Comparison of ENCODE assay signal across 7 mouse cellular contexts in the genomic region with DNA sequence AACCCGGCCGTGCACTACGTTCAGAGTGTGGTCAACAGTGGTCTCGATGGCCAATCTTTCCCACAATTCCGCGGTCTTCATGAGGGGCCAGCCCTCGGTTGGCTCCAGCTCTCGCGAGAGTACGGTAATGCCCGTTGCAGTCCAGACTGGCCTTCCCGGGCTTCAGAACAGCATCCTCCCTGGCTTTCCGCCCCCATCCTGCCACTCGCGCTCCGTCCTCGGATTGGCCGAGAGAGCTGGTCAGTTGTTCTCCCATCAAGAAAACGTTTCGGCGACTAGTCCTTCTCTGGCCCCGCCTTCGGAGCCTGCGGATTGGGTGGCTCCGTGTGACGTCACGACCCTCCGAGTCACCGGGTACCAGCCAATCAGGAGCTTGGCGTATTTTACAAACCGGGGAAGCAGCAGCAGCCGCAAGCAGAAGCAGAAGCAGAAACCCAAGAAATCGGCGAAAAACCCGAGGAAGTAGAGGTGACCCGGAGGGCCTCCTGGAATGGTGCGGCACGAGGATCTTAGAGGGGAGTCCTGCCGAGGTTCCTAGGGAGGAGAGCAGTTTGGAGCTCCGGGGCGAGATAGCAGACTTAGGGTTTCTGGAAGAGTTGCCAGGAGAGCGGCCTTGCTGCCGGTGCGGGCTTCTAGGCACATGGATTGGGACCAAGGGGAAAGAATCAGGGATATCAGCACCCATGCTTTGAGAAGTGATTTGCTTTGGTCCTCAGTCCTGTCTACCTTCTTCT. TPM values are rescaled to one million over a fixed set of nuclear protein-coding genes. Genes with fewer than 3 reads are reported as not detected.
DNase-seq lines count a peak whose midpoint lies in the region; ATAC-seq lines count a peak whose summit lies in the region.

No protein-coding gene starts in this region.

- peak; percentile 96 for DNase-seq in adrenal gland, postnatal 25 days
- peak; percentile 100 for DNase-seq in heart, adult 11 months
- peak; percentile 99 for DNase-seq in kidney, adult 18-20 months
- DNase-seq in limb, embryonic 11.5 days (ENCODE audit: low spot score) = peak; percentile 98
- DNase-seq in midbrain, embryonic 14.5 days = peak; percentile 99
- peak; percentile 90 to 97 for DNase-seq in spleen, adult 18-20 months

- H3K27ac ChIP-seq in embryonic facial prominence, embryonic 12.5 days = peak overlapping the region; percentile 94
- H3K27ac ChIP-seq in limb, embryonic 11.5 days (replicated peaks; ENCODE audit: low read depth, low read length) = peak overlapping the region; percentile 84
- H3K27ac ChIP-seq in midbrain, embryonic 14.5 days (replicated peaks; ENCODE audit: low read depth, low read length) = peak overlapping the region; percentile 97

- no peaks in the 10 kb centered on the region for H3K27me3 ChIP-seq in embryonic facial prominence, embryonic 12.5 days
- no peaks in the 10 kb centered on the region for H3K27me3 ChIP-seq in limb, embryonic 11.5 days (ENCODE audit: control insufficient read depth, insufficient read depth, low read length)
- H3K27me3 ChIP-seq in midbrain, embryonic 14.5 days (ENCODE audit: control insufficient read depth, insufficient read depth, low read length) = no peaks in the 10 kb centered on the region

- ATAC-seq in embryonic facial prominence, embryonic 12.5 days (ENCODE audit: insufficient number of reproducible peaks, insufficient read depth, low FRiP score, low TSS enrichment) = peak; percentile 95
- ATAC-seq in limb, embryonic 11.5 days (ENCODE audit: insufficient number of reproducible peaks, low FRiP score, low TSS enrichment, low read depth) = peak; percentile 96
- ATAC-seq in midbrain, embryonic 14.5 days (ENCODE audit: low FRiP score, low TSS enrichment) = peak; percentile 97

- peaks cover 23% of the 10 kb centered on the region for H3K36me3 ChIP-seq in embryonic facial prominence, embryonic 12.5 days
- peaks cover 12% of the 10 kb centered on the region; the same call in 1 of the 2 replicates for H3K36me3 ChIP-seq in limb, embryonic 11.5 days (ENCODE audit: control insufficient read depth, insufficient read depth, low read length)
- no peaks in the 10 kb centered on the region for H3K36me3 ChIP-seq in midbrain, embryonic 14.5 days (ENCODE audit: control insufficient read depth, insufficient read depth, low read length)

- peak overlapping the region; percentile 70 for H3K9ac ChIP-seq in embryonic facial prominence, embryonic 12.5 days
- H3K9ac ChIP-seq in limb, embryonic 11.5 days (ENCODE audit: low read length) = peak overlapping the region; percentile 86
- peak overlapping the region; percentile 64 for H3K9ac ChIP-seq in midbrain, embryonic 14.5 days (replicated peaks; ENCODE audit: low read length)

- H3K4me3 ChIP-seq in embryonic facial prominence, embryonic 12.5 days = peak overlapping the region; percentile 59
- peak overlapping the region; percentile 61 for H3K4me3 ChIP-seq in limb, embryonic 11.5 days (ENCODE audit: low read depth, low read length)
- H3K4me3 ChIP-seq in midbrain, embryonic 14.5 days (replicated peaks; ENCODE audit: low read depth, low read length) = peak overlapping the region; percentile 45

- H3K4me2 ChIP-seq in embryonic facial prominence, embryonic 12.5 days (replicated peaks) = peak overlapping the region; percentile 73
- peak overlapping the region; percentile 90 for H3K4me2 ChIP-seq in limb, embryonic 11.5 days (ENCODE audit: low read depth, severe bottlenecking)
- peak overlapping the region; percentile 75 for H3K4me2 ChIP-seq in midbrain, embryonic 14.5 days (ENCODE audit: low read length)

- under 1% methylated on average over 44 of the region's 44 CpGs for WGBS in embryonic facial prominence, embryonic 12.5 days
- under 1% methylated on average over 44 of the region's 44 CpGs for WGBS in limb, embryonic 11.5 days
- WGBS in midbrain, embryonic 14.5 days = under 1% methylated on average over 44 of the region's 44 CpGs

- H3K4me1 ChIP-seq in embryonic facial prominence, embryonic 12.5 days = peaks cover 28% of the 10 kb centered on the region
- H3K4me1 ChIP-seq in limb, embryonic 11.5 days (ENCODE audit: control insufficient read depth, insufficient read depth, low read length) = peaks cover 10% of the 10 kb centered on the region
- H3K4me1 ChIP-seq in midbrain, embryonic 14.5 days (ENCODE audit: control insufficient read depth, insufficient read depth, low read length) = peaks cover 13% of the 10 kb centered on the region

- H3K9me3 ChIP-seq in embryonic facial prominence, embryonic 12.5 days = no peaks in the 10 kb centered on the region
- no peaks in the 10 kb centered on the region for H3K9me3 ChIP-seq in limb, embryonic 11.5 days (ENCODE audit: control insufficient read depth, low read length)
- no peaks in the 10 kb centered on the region for H3K9me3 ChIP-seq in midbrain, embryonic 14.5 days (ENCODE audit: control insufficient read depth, low read length)

RNA-seq across cellular contexts. Expression of gene Troap, which starts 0.4 kb away (rescaled TPM):
- total RNA-seq in adrenal gland, postnatal 25 days (2021) = 4.3 and 5.6 TPM in 2 replicates
- polyA plus RNA-seq in embryonic facial prominence, embryonic 12.5 days (2016; fragmentation: Nextera tagmentation; extraction: Ambion mirVana) = 38.5 and 39.0 TPM in 2 replicates
- 33.4 and 37.2 TPM in 2 replicates for polyA plus RNA-seq in limb, embryonic 11.5 days (2014; fragmentation: Nextera tagmentation; extraction: Ambion mirVana)
- polyA plus RNA-seq in midbrain, embryonic 14.5 days (2014; fragmentation: Nextera tagmentation; extraction: Ambion mirVana) = 3.9 and 4.9 TPM in 2 replicates

RNA-seq across cellular contexts. Expression of gene C1ql4, which starts 12.8 kb away (rescaled TPM):
- total RNA-seq in adrenal gland, postnatal 25 days (2021) = not detected in 2 replicates
- polyA plus RNA-seq in embryonic facial prominence, embryonic 12.5 days (2016; fragmentation: Nextera tagmentation; extraction: Ambion mirVana) = 0.42 and 0.46 TPM in 2 replicates
- not detected in 2 replicates for polyA plus RNA-seq in limb, embryonic 11.5 days (2014; fragmentation: Nextera tagmentation; extraction: Ambion mirVana)
- 13.2 and 13.7 TPM in 2 replicates for polyA plus RNA-seq in midbrain, embryonic 14.5 days (2014; fragmentation: Nextera tagmentation; extraction: Ambion mirVana)

RNA-seq across cellular contexts. Expression of gene Dnajc22, which starts 18.2 kb away (rescaled TPM):
- 1.9 and 3.8 TPM in 2 replicates for total RNA-seq in adrenal gland, postnatal 25 days (2021)
- polyA plus RNA-seq in embryonic facial prominence, embryonic 12.5 days (2016; fragmentation: Nextera tagmentation; extraction: Ambion mirVana) = 0.70 and 0.75 TPM in 2 replicates
- polyA plus RNA-seq in limb, embryonic 11.5 days (2014; fragmentation: Nextera tagmentation; extraction: Ambion mirVana) = 0.61 and 0.62 TPM in 2 replicates
- polyA plus RNA-seq in midbrain, embryonic 14.5 days (2014; fragmentation: Nextera tagmentation; extraction: Ambion mirVana) = 0.71 and 1.6 TPM in 2 replicates

RNA-seq across cellular contexts. Expression of gene Prph, which starts 19.8 kb away (rescaled TPM):
- 0.52 and 2.2 TPM in 2 replicates for total RNA-seq in adrenal gland, postnatal 25 days (2021)
- 35.6 and 50.9 TPM in 2 replicates for polyA plus RNA-seq in embryonic facial prominence, embryonic 12.5 days (2016; fragmentation: Nextera tagmentation; extraction: Ambion mirVana)
- 0.10 and 0.11 TPM in 2 replicates for polyA plus RNA-seq in limb, embryonic 11.5 days (2014; fragmentation: Nextera tagmentation; extraction: Ambion mirVana)
- polyA plus RNA-seq in midbrain, embryonic 14.5 days (2014; fragmentation: Nextera tagmentation; extraction: Ambion mirVana) = 11.7 and 15.5 TPM in 2 replicates

RNA-seq across cellular contexts. Expression of gene Tuba1c, which starts 45.1 kb away (rescaled TPM):
- 286 and 303 TPM in 2 replicates for total RNA-seq in adrenal gland, postnatal 25 days (2021)
- 98.8 and 103 TPM in 2 replicates for polyA plus RNA-seq in embryonic facial prominence, embryonic 12.5 days (2016; fragmentation: Nextera tagmentation; extraction: Ambion mirVana)
- polyA plus RNA-seq in limb, embryonic 11.5 days (2014; fragmentation: Nextera tagmentation; extraction: Ambion mirVana) = 146 and 157 TPM in 2 replicates
- 13.5 and 24.8 TPM in 2 replicates for polyA plus RNA-seq in midbrain, embryonic 14.5 days (2014; fragmentation: Nextera tagmentation; extraction: Ambion mirVana)

Comparison
In these comparisons a context has a peak if more than half of its experiments do, and no peak if none do; other contexts are left out.
1. Peak in every context shown above with its lines: DNase-seq, ATAC-seq, H3K4me3 ChIP-seq and H3K27ac ChIP-seq.